Mouse (Mus musculus): ENCODE data around the gene Wdr70.
"Not testable (repeated sequence)": the region's sequence is repeated elsewhere in the genome, so short reads cannot be mapped to it uniquely, and the experiment has no call there.

DNA sequence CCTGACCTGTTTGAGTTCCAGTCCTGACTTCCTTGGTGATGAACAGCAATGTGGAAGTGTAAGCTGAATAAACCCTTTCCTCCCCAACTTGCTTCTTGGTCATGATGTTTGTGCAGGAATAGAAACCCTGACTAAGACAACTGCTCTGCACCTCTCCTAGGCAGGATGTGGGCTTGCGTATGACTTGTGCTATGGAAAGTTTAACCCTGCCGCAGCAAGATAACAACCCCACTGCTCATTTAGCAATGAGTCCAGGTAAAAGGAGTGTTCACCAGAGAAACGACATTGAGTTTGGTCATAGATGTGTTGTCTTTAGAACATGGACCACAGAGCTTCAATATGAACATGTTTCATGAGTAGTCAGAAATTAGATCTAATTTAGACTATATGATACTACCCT lies 25.9 kb downstream of the Wdr70 start:
- not testable (repeated sequence) for TF ChIP-seq POLR2A, CTCF (IDR thresholded peaks at IDR 0.05; ENCODE audit: extremely low read depth, insufficient read depth, low read length)
